Mouse (Mus musculus): ENCODE results near the gene Ogfod1. TPM values are rescaled to one million over a fixed set of nuclear protein-coding genes. Genes with fewer than 3 reads are reported as not detected.
"Not testable (repeated sequence)": the region's sequence is repeated elsewhere in the genome, so short reads cannot be mapped to it uniquely, and the experiment has no call there.

The Ogfod1 gene
- polyA plus RNA-seq, 1 experiment from 2014 or later, result 16.2 TPM

GRCm38 (mm10) chr8:94029701-94030100 is 7.3 kb upstream of the Ogfod1 start:
- no peak for ATAC-seq (ENCODE audit: low FRiP score)
- Histone ChIP-seq H3K9me3 (replicated peaks) (no peaks in the 10 kb centered on the region), H3K27me3 (replicated peaks) (no peaks in the 10 kb centered on the region), H3K4me1 (peaks cover 10% of the 10 kb centered on the region), H3K9ac (replicated peaks) (no peak overlapping the region), H3K4me3 (replicated peaks) (no peak overlapping the region), H3K36me3 (peaks cover 54% of the 10 kb centered on the region), H3K4me2 (no peak overlapping the region), H3K27ac (replicated peaks) (no peak overlapping the region)
- 96% methylated on average over 9 of the region's 9 CpGs for WGBS

DNA sequence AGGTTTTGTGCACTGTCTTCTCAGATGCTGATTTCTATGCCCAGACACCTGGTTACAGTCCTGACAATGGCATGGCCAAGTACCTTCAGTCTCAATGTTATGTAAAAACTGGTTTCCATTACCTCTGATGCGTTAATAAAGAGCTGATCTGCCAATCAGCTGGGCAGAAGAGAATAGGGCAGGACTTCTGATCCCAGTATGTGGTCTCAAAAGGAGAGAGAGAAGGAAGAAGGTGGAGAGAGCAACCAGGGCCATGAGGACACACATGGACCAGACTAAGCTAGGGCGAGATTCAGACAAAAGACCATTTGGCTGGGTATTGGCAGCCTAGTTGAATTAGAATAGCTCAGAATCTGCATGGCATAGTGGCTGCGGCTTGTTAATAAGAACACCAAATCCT is 3.4 kb upstream of the Ogfod1 start:
- ATAC-seq (ENCODE audit: low FRiP score), result no peak
- H3K4me1 ChIP-seq, result peaks cover 32% of the 10 kb centered on the region
- no peaks in the 10 kb centered on the region for H3K27me3 ChIP-seq (replicated peaks)
- no peak overlapping the region for H3K4me2 ChIP-seq
- H3K27ac ChIP-seq (replicated peaks), result no peak overlapping the region
- H3K9me3 ChIP-seq (replicated peaks), result no peaks in the 10 kb centered on the region
- H3K36me3 ChIP-seq, result peaks cover 25% of the 10 kb centered on the region
- H3K4me3 ChIP-seq (replicated peaks), result no peak overlapping the region
- WGBS, result 62% methylated on average over 3 of the region's 3 CpGs
- H3K9ac ChIP-seq (replicated peaks), result no peak overlapping the region

- Histone ChIP-seq H3K36me3 (peaks cover 18% of the 10 kb centered on the region), H3K27me3 (replicated peaks) (no peaks in the 10 kb centered on the region), H3K9ac (replicated peaks) (0 out of 2 replicates have a peak overlapping the region, but pooled peaks have one; percentile 11), H3K27ac (replicated peaks) (no peak overlapping the region), H3K4me2 (peak overlapping the region; percentile 75), H3K4me3 (replicated peaks) (peak overlapping the region; percentile 8; the same call in 1 of the 2 replicates), H3K9me3 (replicated peaks) (no peaks in the 10 kb centered on the region), H3K4me1 (peaks cover 33% of the 10 kb centered on the region)
- ATAC-seq (ENCODE audit: low FRiP score), result no peak
- WGBS, result 72% methylated on average over 5 of the region's 5 CpGs
Observed at GRCm38 (mm10) chr8:94035200-94035599, 1.8 kb upstream of the Ogfod1 start.

- H3K9me3 ChIP-seq (replicated peaks); H3K27me3 ChIP-seq (replicated peaks); H3K36me3 ChIP-seq: not testable (repeated sequence)
- Histone ChIP-seq H3K4me3 (replicated peaks) (peak overlapping the region; percentile 70), H3K9ac (replicated peaks) (peak overlapping the region; percentile 59), H3K27ac (replicated peaks) (peak overlapping the region; percentile 82), H3K4me1 (peaks cover 33% of the 10 kb centered on the region), H3K4me2 (peak overlapping the region; percentile 75)
- 0% methylated on average over 26 of the region's 32 CpGs for WGBS
- ATAC-seq (ENCODE audit: low FRiP score), result peak; percentile 91
Observed at GRCm38 (mm10) chr8:94036541-94036940, 457 bp upstream of the Ogfod1 start.

DNA sequence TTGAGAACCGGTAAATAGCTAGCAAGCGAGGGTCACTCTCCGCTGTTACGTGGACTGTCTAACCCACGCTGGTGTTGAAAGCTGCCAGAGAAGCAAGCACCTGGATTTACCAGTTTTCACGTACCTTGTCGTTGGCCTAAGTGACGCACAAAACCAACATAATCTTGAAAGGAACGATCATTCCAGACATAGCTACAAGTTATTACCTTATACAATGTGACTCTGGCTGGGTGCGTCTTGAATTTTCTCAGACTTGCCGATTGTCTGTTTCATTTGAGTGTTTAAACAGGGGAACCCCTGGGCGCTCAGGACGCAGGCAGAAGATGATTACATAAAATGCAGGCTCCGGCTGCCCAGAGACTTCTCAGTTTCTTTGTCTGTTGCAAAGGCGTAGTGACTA is 808 bp downstream of the Ogfod1 start:
- Histone ChIP-seq H3K36me3 (peaks cover 11% of the 10 kb centered on the region), H3K27ac (replicated peaks) (peak overlapping the region; percentile 38)

GRCm38 (mm10) chr8:94047845-94048244 is 10.8 kb downstream of the Ogfod1 start:
- Histone ChIP-seq H3K9me3 (replicated peaks) (no peaks in the 10 kb centered on the region), H3K36me3 (peaks cover 27% of the 10 kb centered on the region), H3K27me3 (replicated peaks) (no peaks in the 10 kb centered on the region), H3K9ac (replicated peaks) (no peak overlapping the region), H3K4me1 (no peaks in the 10 kb centered on the region), H3K27ac (replicated peaks) (no peak overlapping the region), H3K4me3 (replicated peaks) (no peak overlapping the region), H3K4me2 (no peak overlapping the region)
- WGBS, result 80% methylated on average over 2 of the region's 2 CpGs
- no peak for ATAC-seq (ENCODE audit: low FRiP score)

More for the DNA sequence above, 808 bp downstream of the Ogfod1 start:
- Histone ChIP-seq H3K4me1 (peaks cover 33% of the 10 kb centered on the region), H3K4me2 (peak overlapping the region; percentile 74), H3K4me3 (replicated peaks) (peak overlapping the region; percentile 70), H3K27me3 (replicated peaks) (no peaks in the 10 kb centered on the region), H3K9me3 (replicated peaks) (no peaks in the 10 kb centered on the region), H3K9ac (replicated peaks) (peak overlapping the region; percentile 68)
- 7% methylated on average over 15 of the region's 15 CpGs for WGBS
- ATAC-seq (ENCODE audit: low FRiP score), result no peak

GRCm38 (mm10) chr8:94052696-94053095 is 15.7 kb downstream of the Ogfod1 start:
- Histone ChIP-seq H3K36me3 (peaks cover 62% of the 10 kb centered on the region), H3K4me1 (no peaks in the 10 kb centered on the region), H3K4me2 (no peak overlapping the region), H3K9me3 (replicated peaks) (no peaks in the 10 kb centered on the region), H3K4me3 (replicated peaks) (no peak overlapping the region), H3K27ac (replicated peaks) (no peak overlapping the region), H3K9ac (replicated peaks) (no peak overlapping the region), H3K27me3 (replicated peaks) (no peaks in the 10 kb centered on the region)
- WGBS, result 92% methylated on average over 12 of the region's 12 CpGs
- ATAC-seq (ENCODE audit: low FRiP score), result no peak

DNA sequence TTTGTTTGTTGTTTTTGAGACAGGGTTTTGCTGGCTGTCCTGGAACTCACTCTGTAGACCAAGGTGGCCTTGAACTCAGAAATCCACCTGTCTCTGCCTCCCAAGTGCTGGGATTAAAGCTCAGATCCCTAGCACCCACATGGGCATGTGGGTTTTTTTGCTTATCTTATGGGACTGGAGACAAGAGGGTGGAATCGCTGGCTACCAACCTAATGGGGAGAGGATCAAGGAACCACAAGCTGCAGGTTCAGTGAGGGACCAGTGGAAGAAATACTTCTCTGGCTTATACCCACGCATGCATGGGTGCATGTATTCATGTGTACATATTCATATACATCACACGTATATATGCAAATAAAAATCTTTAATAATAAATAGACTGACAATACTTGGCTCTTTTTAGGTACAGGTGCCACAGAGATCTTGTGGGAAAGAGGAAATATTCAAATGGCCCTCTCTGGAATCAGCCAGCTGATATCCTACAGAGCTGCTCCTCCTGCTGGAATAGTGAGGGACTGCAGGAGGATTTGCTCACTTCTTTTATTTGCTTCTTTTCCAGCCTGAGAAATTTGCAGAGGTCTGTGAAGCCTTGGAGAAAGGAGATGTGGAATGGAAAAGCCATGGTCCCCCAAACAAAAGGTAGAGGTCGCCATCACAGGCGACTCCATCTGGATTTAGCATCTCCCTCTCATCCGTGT is 20.3 kb downstream of the Ogfod1 start:
- WGBS, result 58% methylated on average over 6 of the region's 6 CpGs
- no peak overlapping the region for H3K27ac ChIP-seq (replicated peaks)
- H3K4me2 ChIP-seq, result no peak overlapping the region
- no peaks in the 10 kb centered on the region for H3K4me1 ChIP-seq
- no peaks in the 10 kb centered on the region for H3K9me3 ChIP-seq (replicated peaks)
- H3K27me3 ChIP-seq (replicated peaks), result no peaks in the 10 kb centered on the region
- ATAC-seq (ENCODE audit: low FRiP score), result no peak
- H3K9ac ChIP-seq (replicated peaks), result no peak overlapping the region
- peaks cover 84% of the 10 kb centered on the region for H3K36me3 ChIP-seq
- H3K4me3 ChIP-seq (replicated peaks), result no peak overlapping the region

GRCm38 (mm10) chr8:94066121-94066863 is 29.3 kb downstream of the Ogfod1 start:
- H3K36me3 ChIP-seq, result peaks cover 55% of the 10 kb centered on the region
- no peak overlapping the region for H3K4me3 ChIP-seq (replicated peaks)
- ATAC-seq (ENCODE audit: low FRiP score), result 0 out of 2 replicates have a peak, but pooled peaks have one; percentile 28
- H3K4me2 ChIP-seq, result no peak overlapping the region
- H3K27ac ChIP-seq (replicated peaks), result no peak overlapping the region
- H3K27me3 ChIP-seq (replicated peaks), result no peaks in the 10 kb centered on the region
- H3K9ac ChIP-seq (replicated peaks), result no peak overlapping the region
- H3K4me1 ChIP-seq, result no peaks in the 10 kb centered on the region
- no peaks in the 10 kb centered on the region for H3K9me3 ChIP-seq (replicated peaks)
- 21% methylated on average over 11 of the region's 11 CpGs for WGBS

GRCm38 (mm10) chr8:94068793-94069192 is 31.8 kb downstream of the Ogfod1 start:
- no peak overlapping the region for H3K9ac ChIP-seq (replicated peaks)
- H3K9me3 ChIP-seq (replicated peaks), result no peaks in the 10 kb centered on the region
- no peak overlapping the region for H3K4me3 ChIP-seq (replicated peaks)
- no peak for ATAC-seq (ENCODE audit: low FRiP score)
- no peak overlapping the region for H3K4me2 ChIP-seq
- no peaks in the 10 kb centered on the region for H3K4me1 ChIP-seq
- WGBS, result 95% methylated on average over 7 of the region's 7 CpGs
- peaks cover 34% of the 10 kb centered on the region for H3K36me3 ChIP-seq
- no peaks in the 10 kb centered on the region for H3K27me3 ChIP-seq (replicated peaks)
- no peak overlapping the region for H3K27ac ChIP-seq (replicated peaks)

GRCm38 (mm10) chr8:94076461-94077192 is 39.6 kb downstream of the Ogfod1 start:
- Histone ChIP-seq H3K4me2 (no peak overlapping the region), H3K4me3 (replicated peaks) (no peak overlapping the region), H3K9me3 (replicated peaks) (no peaks in the 10 kb centered on the region), H3K4me1 (no peaks in the 10 kb centered on the region), H3K27me3 (replicated peaks) (no peaks in the 10 kb centered on the region), H3K36me3 (peaks cover 39% of the 10 kb centered on the region), H3K27ac (replicated peaks) (no peak overlapping the region), H3K9ac (replicated peaks) (no peak overlapping the region)
- 69% methylated on average over 12 of the region's 12 CpGs for WGBS
- ATAC-seq (ENCODE audit: low FRiP score), result no peak
